Mouse (Mus musculus): ENCODE measurements around the gene Tbp. TPM values are rescaled to one million over a fixed set of nuclear protein-coding genes. Genes with fewer than 3 reads are reported as not detected.
"Not testable (repeated sequence)": the region's sequence is repeated elsewhere in the genome, so short reads cannot be mapped to it uniquely, and the experiment has no call there.

Tbp gene
- polyA plus RNA-seq, 1 experiment = 0.20 TPM

GRCm38 (mm10) chr17:15530141-15530540, 30.5 kb downstream of the Tbp start:
- no peak for TF ChIP-seq TAL1 (IDR thresholded peaks at IDR 0.05; ENCODE audit: low read length)
- no peak for TF ChIP-seq GATA1 (IDR thresholded peaks at IDR 0.05; ENCODE audit: low read length)
- peaks cover 24% of the 10 kb centered on the region for H3K4me1 ChIP-seq (ENCODE audit: control insufficient read depth)
- H3K36me3 ChIP-seq (ENCODE audit: control insufficient read depth) = peaks cover 6% of the 10 kb centered on the region
- no peaks in the 10 kb centered on the region; the same call in 1 of the 2 replicates for H3K9me3 ChIP-seq (ENCODE audit: control insufficient read depth, low read length)
- H3K27me3 ChIP-seq (ENCODE audit: control insufficient read depth) = peaks cover 3% of the 10 kb centered on the region
- H3K4me3 ChIP-seq (replicated peaks) = no peak overlapping the region

- no peak overlapping the region for H3K4me3 ChIP-seq (replicated peaks)
- TF ChIP-seq TAL1 (IDR thresholded peaks at IDR 0.05; ENCODE audit: low read length) (no peak), GATA1 (IDR thresholded peaks at IDR 0.05; ENCODE audit: low read length) (no peak)
- H3K4me1 ChIP-seq (ENCODE audit: control insufficient read depth) = no peaks in the 10 kb centered on the region
- H3K27me3 ChIP-seq (ENCODE audit: control insufficient read depth) = peaks cover 27% of the 10 kb centered on the region
- peaks cover 4% of the 10 kb centered on the region; the same call in 1 of the 2 replicates for H3K9me3 ChIP-seq (ENCODE audit: control insufficient read depth, low read length)
- H3K36me3 ChIP-seq (ENCODE audit: control insufficient read depth) = no peaks in the 10 kb centered on the region
These were observed 35.6 kb downstream of the Tbp start for GRCm38 (mm10) chr17:15535162-15535800.

GRCm38 (mm10) chr17:15535943-15536342, 36.3 kb downstream of the Tbp start:
- Histone ChIP-seq H3K9me3 (ENCODE audit: control insufficient read depth, low read length) (peaks cover 4% of the 10 kb centered on the region; the same call in 1 of the 2 replicates), H3K36me3 (ENCODE audit: control insufficient read depth) (no peaks in the 10 kb centered on the region), H3K4me3 (replicated peaks) (no peak overlapping the region), H3K27me3 (ENCODE audit: control insufficient read depth) (peaks cover 27% of the 10 kb centered on the region), H3K4me1 (ENCODE audit: control insufficient read depth) (no peaks in the 10 kb centered on the region)
- TF ChIP-seq GATA1 (IDR thresholded peaks at IDR 0.05; ENCODE audit: low read length) (no peak), TAL1 (IDR thresholded peaks at IDR 0.05; ENCODE audit: low read length) (no peak)

GRCm38 (mm10) chr17:15536457-15536904, 36.8 kb downstream of the Tbp start:
- Histone ChIP-seq H3K4me3 (replicated peaks) (no peak overlapping the region), H3K9me3 (ENCODE audit: control insufficient read depth, low read length) (peaks cover 4% of the 10 kb centered on the region; the same call in 1 of the 2 replicates), H3K27me3 (ENCODE audit: control insufficient read depth) (peaks cover 27% of the 10 kb centered on the region), H3K4me1 (ENCODE audit: control insufficient read depth) (no peaks in the 10 kb centered on the region), H3K36me3 (ENCODE audit: control insufficient read depth) (no peaks in the 10 kb centered on the region)
- TF ChIP-seq TAL1 (IDR thresholded peaks at IDR 0.05; ENCODE audit: low read length) (no peak), GATA1 (IDR thresholded peaks at IDR 0.05; ENCODE audit: low read length) (no peak)

- Histone ChIP-seq H3K27me3 (ENCODE audit: control insufficient read depth) (peaks cover 23% of the 10 kb centered on the region), H3K9me3 (ENCODE audit: control insufficient read depth, low read length) (peaks cover 5% of the 10 kb centered on the region), H3K4me3 (replicated peaks) (no peak overlapping the region), H3K4me1 (ENCODE audit: control insufficient read depth) (no peaks in the 10 kb centered on the region), H3K36me3 (ENCODE audit: control insufficient read depth) (no peaks in the 10 kb centered on the region)
- no peak for TF ChIP-seq GATA1 (IDR thresholded peaks at IDR 0.05; ENCODE audit: low read length)
- no peak for TF ChIP-seq TAL1 (IDR thresholded peaks at IDR 0.05; ENCODE audit: low read length)
These were observed 40.6 kb downstream of the Tbp start for GRCm38 (mm10) chr17:15540309-15540708.

GRCm38 (mm10) chr17:15543868-15544267, 44.2 kb downstream of the Tbp start:
- H3K9me3 ChIP-seq (ENCODE audit: control insufficient read depth, low read length); H3K27me3 ChIP-seq (ENCODE audit: control insufficient read depth); H3K4me3 ChIP-seq (replicated peaks); H3K36me3 ChIP-seq (ENCODE audit: control insufficient read depth); H3K4me1 ChIP-seq (ENCODE audit: control insufficient read depth): not testable (repeated sequence)

GRCm38 (mm10) chr17:15546440-15546839, 46.8 kb downstream of the Tbp start:
- no peak for TF ChIP-seq TAL1 (IDR thresholded peaks at IDR 0.05; ENCODE audit: low read length)
- Histone ChIP-seq H3K9me3 (ENCODE audit: control insufficient read depth, low read length) (peaks cover 2% of the 10 kb centered on the region), H3K4me3 (replicated peaks) (no peak overlapping the region), H3K27me3 (ENCODE audit: control insufficient read depth) (no peaks in the 10 kb centered on the region), H3K36me3 (ENCODE audit: control insufficient read depth) (no peaks in the 10 kb centered on the region), H3K4me1 (ENCODE audit: control insufficient read depth) (no peaks in the 10 kb centered on the region)

GRCm38 (mm10) chr17:15549713-15550112, 50.0 kb downstream of the Tbp start:
- H3K4me3 ChIP-seq (replicated peaks) = no peak overlapping the region
- TF ChIP-seq GATA1 (IDR thresholded peaks at IDR 0.05; ENCODE audit: low read length) (no peak), TAL1 (IDR thresholded peaks at IDR 0.05; ENCODE audit: low read length) (no peak)
- H3K9me3 ChIP-seq (ENCODE audit: control insufficient read depth, low read length) = no peaks in the 10 kb centered on the region

GRCm38 (mm10) chr17:15559946-15560345, 60.3 kb downstream of the Tbp start:
- no peaks in the 10 kb centered on the region for H3K36me3 ChIP-seq (ENCODE audit: control insufficient read depth)
- no peaks in the 10 kb centered on the region for H3K9me3 ChIP-seq (ENCODE audit: control insufficient read depth, low read length)
- no peak overlapping the region for H3K4me3 ChIP-seq (replicated peaks)
- H3K4me1 ChIP-seq (ENCODE audit: control insufficient read depth) = peaks cover 10% of the 10 kb centered on the region
- H3K27me3 ChIP-seq (ENCODE audit: control insufficient read depth) = peaks cover 8% of the 10 kb centered on the region
- TF ChIP-seq TAL1 (IDR thresholded peaks at IDR 0.05; ENCODE audit: low read length) = no peak
- TF ChIP-seq GATA1 (IDR thresholded peaks at IDR 0.05; ENCODE audit: low read length) = no peak

More at GRCm38 (mm10) chr17:15549713-15550112, 50.0 kb downstream of the Tbp start:
- Histone ChIP-seq H3K27me3 (ENCODE audit: control insufficient read depth) (no peaks in the 10 kb centered on the region), H3K4me1 (ENCODE audit: control insufficient read depth) (no peaks in the 10 kb centered on the region), H3K36me3 (ENCODE audit: control insufficient read depth) (no peaks in the 10 kb centered on the region)
